33 mouse cellular contexts compared by ENCODE assay signal in genomic region chr4:89941308-89941707, GRCm38 (mm10).
A peak's percentile ranks its signal among the peaks of the same experiment; 100 is the strongest.
DNase-seq lines count a peak whose midpoint lies in the region; ATAC-seq lines count a peak whose summit lies in the region.
"Had no signal": no experiment of that assay in that cellular context is flagged by ENCODE, and none has a peak within 500 bp of the region (broad histone marks: within the 10 kb centered on the region; RNA-seq: fewer than 3 reads in every experiment).

No protein-coding gene starts in this region.

- H3K27me3 ChIP-seq in hindbrain, embryonic 14.5 days (ENCODE audit: control insufficient read depth, insufficient read depth, low read length) = no peaks in the 10 kb centered on the region
- no peaks in the 10 kb centered on the region for H3K27me3 ChIP-seq in forebrain, embryonic 11.5 days (ENCODE audit: control insufficient read depth, insufficient read depth, low read length)
- H3K27me3 ChIP-seq: embryonic facial prominence, embryonic 13.5 days; heart, embryonic 15.5 days; limb, embryonic 15.5 days; liver, embryonic 13.5 days; midbrain, embryonic 15.5 days; neural tube, embryonic 13.5 days had no signal

- no peak overlapping the region for H3K27ac ChIP-seq in hindbrain, embryonic 14.5 days
- H3K27ac ChIP-seq in forebrain, embryonic 11.5 days (ENCODE audit: low read depth, low read length) = no peak overlapping the region
- H3K27ac ChIP-seq: embryonic facial prominence, embryonic 13.5 days; forebrain, embryonic 10.5 days; heart, embryonic 10.5 days; heart, embryonic 15.5 days; limb, embryonic 10.5 days; limb, embryonic 15.5 days; liver, embryonic 13.5 days; macrophage; midbrain, embryonic 15.5 days; neural tube, embryonic 13.5 days had no signal

- no peak overlapping the region for H3K4me3 ChIP-seq in hindbrain, embryonic 14.5 days (replicated peaks; ENCODE audit: low read length)
- no peak overlapping the region for H3K4me3 ChIP-seq in forebrain, embryonic 11.5 days (ENCODE audit: low read depth, low read length)
- H3K4me3 ChIP-seq: embryonic facial prominence, embryonic 13.5 days; forebrain, embryonic 10.5 days; heart, embryonic 10.5 days; heart, embryonic 15.5 days; limb, embryonic 10.5 days; limb, embryonic 15.5 days; liver, embryonic 13.5 days; midbrain, embryonic 15.5 days; neural tube, embryonic 13.5 days had no signal

- H3K9ac ChIP-seq in hindbrain, embryonic 14.5 days = no peak overlapping the region
- H3K9ac ChIP-seq in forebrain, embryonic 11.5 days (ENCODE audit: low read length) = no peak overlapping the region
- H3K9ac ChIP-seq: embryonic facial prominence, embryonic 13.5 days; forebrain, postnatal 0 days; heart, embryonic 15.5 days; limb, embryonic 15.5 days; liver, embryonic 13.5 days; midbrain, embryonic 15.5 days; neural tube, embryonic 13.5 days had no signal

- H3K36me3 ChIP-seq in hindbrain, embryonic 14.5 days (replicated peaks; ENCODE audit: control insufficient read depth, insufficient read depth) = no peaks in the 10 kb centered on the region
- H3K36me3 ChIP-seq in forebrain, embryonic 11.5 days (ENCODE audit: control insufficient read depth, insufficient read depth, low read length) = no peaks in the 10 kb centered on the region
- H3K36me3 ChIP-seq: embryonic facial prominence, embryonic 13.5 days; forebrain, embryonic 10.5 days; heart, embryonic 10.5 days; heart, embryonic 15.5 days; limb, embryonic 10.5 days; limb, embryonic 15.5 days; liver, embryonic 13.5 days; midbrain, embryonic 15.5 days; neural tube, embryonic 13.5 days had no signal

- H3K4me1 ChIP-seq in hindbrain, embryonic 14.5 days (replicated peaks; ENCODE audit: control insufficient read depth, insufficient read depth, low read length) = no peaks in the 10 kb centered on the region
- H3K4me1 ChIP-seq in forebrain, embryonic 11.5 days (replicated peaks; ENCODE audit: control insufficient read depth, insufficient read depth, low read length) = no peaks in the 10 kb centered on the region
- H3K4me1 ChIP-seq: embryonic facial prominence, embryonic 13.5 days; forebrain, embryonic 10.5 days; heart, embryonic 10.5 days; heart, embryonic 15.5 days; limb, embryonic 10.5 days; limb, embryonic 15.5 days; liver, embryonic 13.5 days; midbrain, embryonic 15.5 days; neural tube, embryonic 13.5 days had no signal

- peak; percentile 6 for DNase-seq in right cerebral cortex, postnatal 25 days
- DNase-seq in right cerebral cortex, postnatal 14 days = no peak
- peak; percentile 13 for DNase-seq in embryo, embryonic 9.5 days (ENCODE audit: extremely low spot score)
- no peak for DNase-seq in hindbrain, embryonic 14.5 days (ENCODE audit: low spot score)
- DNase-seq in lung, postnatal 10 days = no peak
- DNase-seq in forebrain, embryonic 11.5 days (ENCODE audit: low spot score) = no peak
- no peak for DNase-seq in thymus, postnatal 10 days (ENCODE audit: low spot score in 2 of 2)
- DNase-seq: adrenal gland, adult 8-10 months; cerebellum, adult 11-12 months; cerebellum, adult 9-11 months; forebrain, postnatal 0 days; gastrocnemius, postnatal 25 days; heart, adult 11 months; heart, postnatal 36 days; kidney, adult 11 months; kidney, postnatal 14 days; layer of hippocampus, adult 9-11 months; liver, embryonic 13.5 days; lung, adult 18-20 months; thymus, postnatal 25 days had no signal

- H3K4me2 ChIP-seq in hindbrain, embryonic 14.5 days (replicated peaks) = no peak overlapping the region
- no peak overlapping the region for H3K4me2 ChIP-seq in forebrain, embryonic 11.5 days (ENCODE audit: low read depth, low read length, severe bottlenecking)
- H3K4me2 ChIP-seq: embryonic facial prominence, embryonic 13.5 days; heart, embryonic 15.5 days; limb, embryonic 15.5 days; liver, embryonic 13.5 days; midbrain, embryonic 15.5 days; neural tube, embryonic 13.5 days had no signal

- ATAC-seq in hindbrain, embryonic 14.5 days (ENCODE audit: low FRiP score) = peak; percentile 37; the same call in 1 of the 2 replicates
- ATAC-seq in forebrain, embryonic 11.5 days (replicated peaks; ENCODE audit: low FRiP score) = no peak
- ATAC-seq: activated CD4-positive, CD25-positive, alpha-beta regulatory T cell, adult 4 months; CD4-positive, CD25-positive, alpha-beta regulatory T cell, adult 4 months; forebrain, postnatal 0 days; inflammation-experienced regulatory T-cells, adult 6 months; lung, postnatal 0 days; midbrain, embryonic 15.5 days had no signal

- WGBS in hindbrain, embryonic 14.5 days = 45% methylated on average over 4 of the region's 4 CpGs
- 90% methylated on average over 4 of the region's 4 CpGs for WGBS in forebrain, embryonic 11.5 days

- H3K9me3 ChIP-seq in hindbrain, embryonic 14.5 days (ENCODE audit: control insufficient read depth, low read length) = no peaks in the 10 kb centered on the region
- no peaks in the 10 kb centered on the region for H3K9me3 ChIP-seq in forebrain, embryonic 11.5 days (ENCODE audit: control insufficient read depth, low read length)
- H3K9me3 ChIP-seq: embryonic facial prominence, embryonic 13.5 days; forebrain, embryonic 10.5 days; heart, embryonic 10.5 days; heart, embryonic 15.5 days; limb, embryonic 10.5 days; limb, embryonic 15.5 days; liver, embryonic 13.5 days; midbrain, embryonic 15.5 days; neural tube, embryonic 13.5 days had no signal

Comparison
In these comparisons a context has a peak if more than half of its experiments do, and no peak if none do; other contexts are left out.
1. DNase-seq: peak in right cerebral cortex, postnatal 25 days (single experiment) and embryo, embryonic 9.5 days (single experiment); none in right cerebral cortex, postnatal 14 days (single experiment), hindbrain, embryonic 14.5 days (single experiment), lung, postnatal 10 days (single experiment), forebrain, embryonic 11.5 days (single experiment) and thymus, postnatal 10 days (0 of 2).